Mouse (Mus musculus) midbrain, embryonic 10.5 days (tissue): ENCODE measurements around the gene Gm45837. TPM values are rescaled to one million over a fixed set of nuclear protein-coding genes. Genes with fewer than 3 reads are reported as not detected.

Source experiments
- DNase-seq: peaks from one replicate; pipeline ENCODE4 v3.0.0-alpha.2; 2017; ENCODE audit warnings: low spot score
- H3K27ac ChIP-seq: fragments of 300-500 bp; sonication (generic); replicated peaks from 2 replicates; pipeline ENCODE4 v1.5.1; 2016; ENCODE audit warnings: mild to moderate bottlenecking
- H3K27me3 ChIP-seq: fragments of 300-500 bp; sonication (generic); 2 replicates; pipeline ENCODE4 v1.6.1; 2016; ENCODE audit warnings: low read depth, mild to moderate bottlenecking; ENCODE audit not compliant: poor library complexity, severe bottlenecking
- H3K36me3 ChIP-seq: fragments of 300-500 bp; sonication (generic); 2 replicates; pipeline ENCODE4 v1.6.1; 2016; ENCODE audit warnings: mild to moderate bottlenecking, moderate library complexity
- H3K4me1 ChIP-seq: fragments of 300-500 bp; sonication (generic); 2 replicates; pipeline ENCODE4 v1.6.1; 2016
- H3K4me3 ChIP-seq: fragments of 300-500 bp; sonication (generic); 2 replicates; pipeline ENCODE4 v1.5.1; 2016; ENCODE audit warnings: mild to moderate bottlenecking, moderate library complexity
- H3K9me3 ChIP-seq: fragments of 300-500 bp; sonication (generic); replicated peaks from 2 replicates; pipeline ENCODE4 v1.6.1; 2016; ENCODE audit warnings: mild to moderate bottlenecking
- WGBS: fragments of 180-500 bp; shearing (Covaris S2); methylation state at CpG from one replicate; pipeline ENCODE4 v1.1.7; 2016; 5-methylcytosine and 5-hydroxymethylcytosine counted together
- polyA plus RNA-seq: library from polyadenylated mRNA; unstranded; fragments of >200 nt; fragmentation: Nextera tagmentation; extraction: Ambion mirVana; gene quantifications from 2 replicates; pipeline ENCODE4 v1.2.1, GENCODE M21; 2016

Gene Gm45837
- polyA plus RNA-seq, 1 experiment from 2014 or later: 3.0 TPM

- DNase-seq: no peak
- 80% methylated on average over 5 of the region's 5 CpGs for WGBS
- Histone ChIP-seq H3K9me3 (no peaks in the 10 kb centered on the region), H3K27ac (no peak overlapping the region), H3K4me1 (peaks cover 8% of the 10 kb centered on the region; the same call in 1 of the 2 replicates), H3K36me3 (no peaks in the 10 kb centered on the region), H3K4me3 (no peak overlapping the region), H3K27me3 (no peaks in the 10 kb centered on the region)
Observed at GRCm38 (mm10) chr7:101478099-101478498, 67.4 kb downstream of the Gm45837 start.

- Histone ChIP-seq H3K36me3 (no peaks in the 10 kb centered on the region), H3K27me3 (no peaks in the 10 kb centered on the region), H3K27ac (no peak overlapping the region), H3K4me3 (no peak overlapping the region), H3K4me1 (peaks cover 12% of the 10 kb centered on the region), H3K9me3 (no peaks in the 10 kb centered on the region)
- DNase-seq: no peak
- WGBS: 86% methylated on average over 4 of the region's 4 CpGs
Observed at GRCm38 (mm10) chr7:101479841-101480240, 69.2 kb downstream of the Gm45837 start.

GRCm38 (mm10) chr7:101480671-101481070 lies 70.0 kb downstream of the Gm45837 start:
- H3K9me3 ChIP-seq: no peaks in the 10 kb centered on the region
- H3K27me3 ChIP-seq: no peaks in the 10 kb centered on the region
- no peak overlapping the region for H3K4me3 ChIP-seq
- peaks cover 12% of the 10 kb centered on the region for H3K4me1 ChIP-seq
- DNase-seq: no peak
- H3K27ac ChIP-seq: no peak overlapping the region; the same call in 1 of the 2 replicates
- 64% methylated on average over 6 of the region's 6 CpGs for WGBS
- H3K36me3 ChIP-seq: no peaks in the 10 kb centered on the region

GRCm38 (mm10) chr7:101481872-101482498 lies 71.3 kb downstream of the Gm45837 start:
- Histone ChIP-seq H3K27ac (no peak overlapping the region), H3K9me3 (no peaks in the 10 kb centered on the region), H3K4me1 (peaks cover 12% of the 10 kb centered on the region), H3K27me3 (no peaks in the 10 kb centered on the region), H3K36me3 (no peaks in the 10 kb centered on the region), H3K4me3 (no peak overlapping the region)
- WGBS: 77% methylated on average over 8 of the region's 8 CpGs
- no peak for DNase-seq

GRCm38 (mm10) chr7:101482499-101483081 lies 71.9 kb downstream of the Gm45837 start:
- 90% methylated on average over 9 of the region's 9 CpGs for WGBS
- Histone ChIP-seq H3K4me1 (peaks cover 17% of the 10 kb centered on the region), H3K27me3 (no peaks in the 10 kb centered on the region), H3K4me3 (no peak overlapping the region), H3K27ac (no peak overlapping the region; the same call in 1 of the 2 replicates), H3K9me3 (no peaks in the 10 kb centered on the region), H3K36me3 (no peaks in the 10 kb centered on the region)
- DNase-seq: no peak

- Histone ChIP-seq H3K36me3 (no peaks in the 10 kb centered on the region), H3K9me3 (no peaks in the 10 kb centered on the region), H3K27ac (no peak overlapping the region), H3K27me3 (no peaks in the 10 kb centered on the region), H3K4me1 (peaks cover 20% of the 10 kb centered on the region), H3K4me3 (no peak overlapping the region)
- WGBS: 79% methylated on average over 9 of the region's 9 CpGs
- no peak for DNase-seq
Observed at GRCm38 (mm10) chr7:101483498-101484115, 72.9 kb downstream of the Gm45837 start.

- no peaks in the 10 kb centered on the region for H3K36me3 ChIP-seq
- no peaks in the 10 kb centered on the region for H3K9me3 ChIP-seq
- no peaks in the 10 kb centered on the region for H3K27me3 ChIP-seq
- no peak overlapping the region for H3K4me3 ChIP-seq
- no peak for DNase-seq
- no peak overlapping the region for H3K27ac ChIP-seq
- WGBS: 76% methylated on average over 5 of the region's 5 CpGs
- peaks cover 13% of the 10 kb centered on the region; the same call in 1 of the 2 replicates for H3K4me1 ChIP-seq
Observed at GRCm38 (mm10) chr7:101487102-101487501, 76.4 kb downstream of the Gm45837 start.

GRCm38 (mm10) chr7:101490952-101491351 lies 80.3 kb downstream of the Gm45837 start:
- H3K36me3 ChIP-seq: no peaks in the 10 kb centered on the region
- WGBS: 53% methylated on average over 4 of the region's 4 CpGs

GRCm38 (mm10) chr7:101498385-101498784 lies 87.7 kb downstream of the Gm45837 start:
- 92% methylated on average over 3 of the region's 3 CpGs for WGBS
- H3K4me3 ChIP-seq: no peak overlapping the region
- peaks cover 11% of the 10 kb centered on the region for H3K4me1 ChIP-seq
- peaks cover 7% of the 10 kb centered on the region; the same call in 1 of the 2 replicates for H3K9me3 ChIP-seq
- no peak for DNase-seq
- H3K36me3 ChIP-seq: no peaks in the 10 kb centered on the region
- H3K27me3 ChIP-seq: peaks cover 15% of the 10 kb centered on the region
- no peak overlapping the region for H3K27ac ChIP-seq

More at GRCm38 (mm10) chr7:101490952-101491351, 80.3 kb downstream of the Gm45837 start:
- Histone ChIP-seq H3K27me3 (no peaks in the 10 kb centered on the region), H3K4me3 (no peak overlapping the region), H3K9me3 (no peaks in the 10 kb centered on the region), H3K4me1 (peaks cover 9% of the 10 kb centered on the region; the same call in 1 of the 2 replicates), H3K27ac (no peak overlapping the region)
- no peak for DNase-seq

- Histone ChIP-seq H3K27ac (no peak overlapping the region), H3K36me3 (no peaks in the 10 kb centered on the region), H3K27me3 (peaks cover 23% of the 10 kb centered on the region), H3K4me1 (peaks cover 18% of the 10 kb centered on the region), H3K4me3 (no peak overlapping the region), H3K9me3 (peaks cover 7% of the 10 kb centered on the region; the same call in 1 of the 2 replicates)
- no peak for DNase-seq
- WGBS: 48% methylated on average over 10 of the region's 10 CpGs
Observed at GRCm38 (mm10) chr7:101499251-101499650, 88.6 kb downstream of the Gm45837 start.

- WGBS: 69% methylated on average over 9 of the region's 9 CpGs
Observed at GRCm38 (mm10) chr7:101499701-101500100, 89.0 kb downstream of the Gm45837 start.

GRCm38 (mm10) chr7:101501236-101501635 lies 90.5 kb downstream of the Gm45837 start:
- H3K36me3 ChIP-seq: no peaks in the 10 kb centered on the region
- DNase-seq: no peak
- WGBS: 83% methylated on average over 6 of the region's 6 CpGs
- no peak overlapping the region for H3K27ac ChIP-seq
- H3K27me3 ChIP-seq: peaks cover 41% of the 10 kb centered on the region
- no peak overlapping the region for H3K4me3 ChIP-seq
- peaks cover 7% of the 10 kb centered on the region; the same call in 1 of the 2 replicates for H3K9me3 ChIP-seq
- peaks cover 24% of the 10 kb centered on the region for H3K4me1 ChIP-seq

More at GRCm38 (mm10) chr7:101499701-101500100, 89.0 kb downstream of the Gm45837 start:
- no peak overlapping the region for H3K4me3 ChIP-seq
- H3K4me1 ChIP-seq: peaks cover 23% of the 10 kb centered on the region
- peaks cover 7% of the 10 kb centered on the region; the same call in 1 of the 2 replicates for H3K9me3 ChIP-seq
- H3K27me3 ChIP-seq: peaks cover 28% of the 10 kb centered on the region
- no peaks in the 10 kb centered on the region for H3K36me3 ChIP-seq
- DNase-seq: no peak
- H3K27ac ChIP-seq: no peak overlapping the region

- no peaks in the 10 kb centered on the region for H3K36me3 ChIP-seq
- no peak overlapping the region for H3K4me3 ChIP-seq
- peaks cover 41% of the 10 kb centered on the region for H3K27me3 ChIP-seq
- H3K27ac ChIP-seq: no peak overlapping the region
- WGBS: 59% methylated on average over 6 of the region's 6 CpGs
- DNase-seq: no peak
- H3K4me1 ChIP-seq: peaks cover 21% of the 10 kb centered on the region
- H3K9me3 ChIP-seq: peaks cover 7% of the 10 kb centered on the region; the same call in 1 of the 2 replicates
Observed at GRCm38 (mm10) chr7:101501675-101502074, 91.0 kb downstream of the Gm45837 start.
